Mouse (Mus musculus): ENCODE measurements around the gene Insyn1.

GRCm38 (mm10) chr9:58489133-58489864, 896 bp downstream of the Insyn1 start:
- TF ChIP-seq TCF12 (IDR thresholded peaks at IDR 0.05; ENCODE audit: low read depth, low read length) (no peak), POLR2AphosphoS2 (IDR thresholded peaks at IDR 0.05; ENCODE audit: low read depth, low read length) (no peak), MXI1 (IDR thresholded peaks at IDR 0.05; ENCODE audit: low read depth, low read length) (no peak), CTCF (conservative IDR thresholded peaks at IDR 0.05 in 1 of 2, IDR thresholded peaks at IDR 0.05 in 1 of 2; ENCODE audit: low read depth in 2 of 2, low read length in 2 of 2) (no peak), ZKSCAN1 (IDR thresholded peaks at IDR 0.05; ENCODE audit: borderline replicate concordance, low read depth, low read length) (no peak), USF1 (IDR thresholded peaks at IDR 0.05; ENCODE audit: low read depth, low read length) (no peak)

Data from CH12.LX (cell line).